Mouse (Mus musculus) hematopoietic stem cell, adult 5-6 weeks (primary cell): ENCODE measurements at regions not wholly inside any gene's neighbourhood (a gene's known extent, or its start where the extent isn't known, plus 50 kb on each side); places are given as distances from the start of the nearest gene placed in this dataset.

ENCODE experiments used
- ATAC-seq, 2 experiments: fragments of 125-278 bp in 1 of 2; replicated peaks in 1 of 2; 2 replicates each; pipeline ENCODE4 v1.8.0; 2016 to 2017; ENCODE audit warnings: inconsistent platforms in 2 of 2, mild to moderate bottlenecking in 2 of 2, moderate number of reproducible peaks in 2 of 2, low read depth in 1 of 2, moderate TSS enrichment in 1 of 2; ENCODE audit not compliant: low FRiP score in 2 of 2, poor library complexity in 2 of 2, severe bottlenecking in 2 of 2, insufficient read depth in 1 of 2, low TSS enrichment in 1 of 2

GRCm38 (mm10) chr12:93207596-93207995, 1358.6 kb upstream of the Sel1l start:
- no peak for ATAC-seq

DNA sequence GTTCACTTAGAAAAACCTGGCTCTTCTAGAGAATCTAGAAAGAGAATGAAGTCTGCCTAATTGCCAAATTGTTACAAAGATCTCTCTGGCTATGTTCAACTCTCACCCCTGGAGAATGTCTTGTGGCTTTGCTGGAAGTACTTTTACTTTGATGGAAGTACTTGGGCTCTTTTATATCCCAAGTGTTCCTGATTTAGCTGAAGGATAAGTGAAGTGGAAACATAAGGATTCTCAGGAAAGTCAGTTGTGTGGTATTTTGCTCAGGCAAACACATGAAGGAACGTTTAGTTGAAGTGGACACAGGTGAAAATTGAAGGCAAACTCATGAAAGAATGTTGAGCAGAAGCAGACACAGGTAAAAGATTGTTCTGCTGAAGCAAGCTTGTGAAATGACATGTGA, 1340.0 kb upstream of the Sel1l start:
- ATAC-seq: no peak

DNA sequence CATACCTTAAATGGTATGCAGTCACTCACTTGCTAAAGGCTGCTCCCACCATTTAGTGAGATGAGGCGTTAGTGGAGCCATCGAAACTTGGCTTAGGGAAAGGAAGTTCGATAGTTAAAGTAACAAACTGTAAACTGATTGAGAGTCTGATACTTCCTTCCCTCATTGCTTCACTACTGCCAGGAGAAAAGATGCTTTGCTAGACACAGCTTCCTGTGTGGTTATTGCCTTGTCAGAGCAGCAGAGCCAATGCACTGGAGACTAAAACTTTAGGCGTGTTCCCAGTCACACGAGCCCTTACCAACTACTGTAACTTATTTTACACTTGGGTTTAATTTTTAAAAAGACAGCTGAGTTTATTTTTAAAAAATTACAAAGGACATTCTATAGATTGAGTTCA, 1324.8 kb upstream of the Sel1l start:
- peak; percentile 84 to 96; a peak in 3 of 4 replicates for ATAC-seq

GRCm38 (mm10) chr12:93160252-93160651, 1311.3 kb upstream of the Sel1l start:
- ATAC-seq: no peak

- ATAC-seq: peak; percentile 76 to 93
These were observed 1303.8 kb upstream of the Sel1l start for GRCm38 (mm10) chr12:93152618-93153245.

- ATAC-seq: no peak
These were observed 1302.6 kb upstream of the Sel1l start for GRCm38 (mm10) chr12:93151530-93151929.

- no peak for ATAC-seq
These were observed 1293.3 kb upstream of the Sel1l start for GRCm38 (mm10) chr12:93142265-93142664.

DNA sequence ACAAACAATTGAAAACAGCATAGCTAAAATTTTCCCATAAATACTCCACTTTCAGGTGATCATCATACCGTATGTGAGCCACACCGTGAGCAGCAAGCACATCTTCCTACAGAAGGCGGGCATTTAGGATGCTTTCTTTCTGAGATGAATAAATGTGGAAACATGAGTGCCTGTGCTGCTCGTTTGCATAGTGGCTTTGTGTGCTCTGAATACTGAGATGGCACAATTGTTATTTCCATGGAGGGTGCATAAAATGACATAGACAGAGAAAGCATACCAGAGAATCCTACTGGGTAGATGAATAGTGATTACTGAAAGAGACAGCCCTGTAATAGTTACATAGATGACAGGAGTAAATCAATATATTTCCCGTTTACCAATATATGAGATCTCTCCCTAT, 1287.4 kb upstream of the Sel1l start:
- no peak for ATAC-seq

GRCm38 (mm10) chr12:93122216-93122615, 1273.3 kb upstream of the Sel1l start:
- ATAC-seq: no peak

GRCm38 (mm10) chr12:93088031-93088790, 1239.3 kb upstream of the Sel1l start:
- no peak for ATAC-seq

DNA sequence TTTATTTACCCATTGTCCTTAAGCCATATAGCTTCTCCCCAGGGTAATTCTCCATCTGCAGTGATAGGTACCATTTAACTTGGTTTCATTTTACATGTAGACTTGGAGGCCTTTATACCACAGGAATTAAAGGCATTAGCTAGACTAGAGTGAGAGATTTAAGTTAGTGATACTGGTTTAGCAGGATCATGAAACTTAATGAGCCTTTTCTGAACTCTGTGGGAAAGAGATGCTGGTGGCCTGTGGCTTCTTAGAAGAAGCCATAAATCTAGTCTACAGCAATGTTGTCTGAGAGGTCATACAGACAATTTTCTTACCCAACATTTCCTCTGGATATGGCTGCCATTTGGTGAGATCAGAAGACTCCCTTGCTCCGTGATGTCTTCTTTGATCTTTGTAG, 1214.9 kb upstream of the Sel1l start:
- ATAC-seq: no peak

DNA sequence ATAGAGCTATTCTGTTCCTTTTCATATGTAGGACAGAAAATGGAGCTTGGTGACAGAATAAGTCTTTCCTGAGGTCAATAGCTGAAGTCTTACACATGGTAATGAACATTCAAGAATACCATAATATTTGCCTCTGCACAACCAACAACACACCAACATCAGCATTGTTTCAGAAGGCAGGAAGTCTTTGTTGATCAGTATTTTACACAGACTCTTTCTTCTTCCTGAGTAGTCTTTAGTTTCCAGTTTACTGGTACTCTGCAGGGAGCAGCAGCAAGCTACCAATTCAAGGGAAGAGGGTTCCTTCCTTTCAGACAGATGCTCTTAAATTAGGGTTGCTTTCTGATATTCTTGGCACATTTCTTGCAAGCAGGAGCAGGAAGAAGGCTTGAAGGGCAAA, 1170.7 kb upstream of the Sel1l start:
- ATAC-seq: no peak

GRCm38 (mm10) chr12:93011583-93011982, 1162.6 kb upstream of the Sel1l start:
- ATAC-seq: no peak

GRCm38 (mm10) chr12:93006844-93007365, 1157.9 kb upstream of the Sel1l start:
- no peak for ATAC-seq

- no peak for ATAC-seq
These were observed 1154.2 kb upstream of the Sel1l start for GRCm38 (mm10) chr12:93003125-93003524.

DNA sequence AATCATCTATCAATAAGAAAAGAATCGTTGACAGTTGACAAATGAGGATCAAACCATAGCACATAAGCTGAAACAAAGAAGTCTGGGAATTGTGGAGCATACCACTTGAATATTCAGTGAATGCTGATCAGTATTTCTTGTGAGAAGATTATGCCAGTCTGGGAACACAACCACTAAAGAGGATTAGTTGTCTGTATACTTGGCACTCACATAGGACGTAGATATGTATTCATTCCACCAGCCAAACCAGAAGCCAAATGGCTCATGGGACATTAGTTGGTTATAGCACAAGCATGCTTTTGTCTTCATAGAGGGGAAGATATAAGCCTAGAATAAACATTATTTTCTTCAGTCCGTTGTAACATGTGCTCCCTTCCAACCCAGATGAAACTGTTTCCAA, 1126.7 kb upstream of the Sel1l start:
- ATAC-seq: no peak

DNA sequence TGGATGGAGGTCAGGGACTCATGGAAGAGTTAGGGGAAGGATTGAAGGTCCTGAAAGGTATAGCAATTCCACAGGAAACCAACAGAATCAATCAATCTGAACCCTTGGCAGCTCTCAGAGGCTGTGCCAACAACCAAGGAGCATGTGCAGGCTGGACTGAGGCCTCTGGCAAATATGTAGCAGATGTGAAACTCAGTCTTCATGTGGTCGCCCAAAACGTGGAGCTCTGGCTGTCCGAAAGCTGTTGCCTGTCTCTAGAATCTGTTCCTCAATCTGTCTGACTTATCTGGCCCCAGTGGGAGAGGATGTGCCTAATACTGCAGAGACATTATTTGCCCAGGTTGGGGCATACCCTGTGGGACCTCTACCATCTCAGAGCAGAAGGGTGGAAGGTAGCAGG, 1095.4 kb upstream of the Sel1l start:
- no peak for ATAC-seq

- ATAC-seq: no peak
These were observed 1078.6 kb upstream of the Sel1l start for GRCm38 (mm10) chr12:92927591-92927990.

DNA sequence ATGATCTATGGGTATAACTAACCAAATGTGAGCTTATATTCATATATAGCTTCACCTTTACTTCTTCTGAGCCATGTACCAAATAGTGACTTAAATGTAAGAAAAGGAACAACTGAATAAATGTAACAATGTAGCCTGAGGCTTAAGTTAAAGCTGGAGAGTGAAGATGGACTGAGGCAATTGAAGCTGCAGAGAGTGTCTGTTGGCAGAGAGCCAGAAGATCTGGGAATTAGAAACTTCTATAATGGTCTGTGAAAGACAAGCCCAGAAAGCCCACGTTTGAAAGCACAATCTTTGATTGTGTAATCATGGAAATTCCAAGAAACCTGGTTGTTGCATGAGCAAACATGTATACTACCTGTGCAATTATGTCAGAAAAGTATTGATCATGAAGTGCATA, 1078.0 kb upstream of the Sel1l start:
- no peak for ATAC-seq
